8 mouse cellular contexts compared by ENCODE assay signal in genomic region chr16:23107946-23108759, GRCm38 (mm10). TPM values are rescaled to one million over a fixed set of nuclear protein-coding genes. Genes with fewer than 3 reads are reported as not detected.
DNase-seq lines count a peak whose midpoint lies in the region; ATAC-seq and TF ChIP-seq lines count a peak whose summit lies in the region.

No protein-coding gene starts in this region.

- peak; percentile 84 for ATAC-seq in Patski
- ATAC-seq in hindbrain, embryonic 14.5 days (ENCODE audit: low FRiP score) = peak; percentile 91

- H3K27ac ChIP-seq in hindbrain, embryonic 14.5 days = peak overlapping the region; percentile 98

- peak overlapping the region; percentile 100 for H3K9ac ChIP-seq in hindbrain, embryonic 14.5 days

- TF ChIP-seq CTCF in Patski (IDR thresholded peaks at IDR 0.05) = no peak

- peaks cover 46% of the 10 kb centered on the region for H3K36me3 ChIP-seq in hindbrain, embryonic 14.5 days (replicated peaks; ENCODE audit: control insufficient read depth, insufficient read depth)

- DNase-seq in Patski (ENCODE audit: low read depth, low spot score) = peak; percentile 33
- DNase-seq in cerebellum, postnatal 36 days = peak; percentile 80 to 83
- DNase-seq in frontal cortex, postnatal 36 days (ENCODE audit: low spot score in 2 of 2) = peak; percentile 72 to 82
- peak; percentile 80 for DNase-seq in hindbrain, embryonic 14.5 days (ENCODE audit: low spot score)
- DNase-seq in left cerebral cortex, adult 11 months (ENCODE audit: low spot score) = peak; percentile 71
- peak; percentile 90 for DNase-seq in lung, postnatal 36 days
- DNase-seq in retina, postnatal 1 day = peak; percentile 91
- DNase-seq in thymus, postnatal 4 days = peak; percentile 90

- in situ Hi-C loops in Patski (cut with MboI; ENCODE audit: low pct_unique_long_range_greater_than_20kb) = no loop called here

- H3K27me3 ChIP-seq in Patski = no peaks in the 10 kb centered on the region
- H3K27me3 ChIP-seq in hindbrain, embryonic 14.5 days (ENCODE audit: control insufficient read depth, insufficient read depth, low read length) = no peaks in the 10 kb centered on the region

- CTCF ChIA-PET in Patski (lab: Charles Lee) = no interaction called here

- H3K4me2 ChIP-seq in hindbrain, embryonic 14.5 days (replicated peaks) = peak overlapping the region; percentile 99

- WGBS in hindbrain, embryonic 14.5 days = under 1% methylated on average over 52 of the region's 52 CpGs

- POLR2A ChIA-PET in Patski (lab: Charles Lee) = interaction anchor here (1.2 to 3.9 kb wide), 3 partner anchors 8 to 164 kb away, joined by 3 to 21 read pairs (median 6); partner anchors contain the start of gene Rfc4

- no peaks in the 10 kb centered on the region for H3K9me3 ChIP-seq in hindbrain, embryonic 14.5 days (ENCODE audit: control insufficient read depth, low read length)

- H3K4me3 ChIP-seq in hindbrain, embryonic 14.5 days (replicated peaks; ENCODE audit: low read length) = peak overlapping the region; percentile 95

- peaks cover 19% of the 10 kb centered on the region for H3K4me1 ChIP-seq in hindbrain, embryonic 14.5 days (replicated peaks; ENCODE audit: control insufficient read depth, insufficient read depth, low read length)

RNA-seq across cellular contexts. Expression of gene Eif4a2, which starts 0.9 kb away (rescaled TPM):
- 578 TPM for polyA plus RNA-seq in Patski (2021)
- polyA plus RNA-seq in hindbrain, embryonic 14.5 days (2014; fragmentation: Nextera tagmentation; extraction: Ambion mirVana) = 352 and 389 TPM in 2 replicates

RNA-seq across cellular contexts. Expression of gene Rfc4, which starts 19.4 kb away (rescaled TPM):
- 25.8 TPM for polyA plus RNA-seq in Patski (2021)
- 41.3 and 43.1 TPM in 2 replicates for polyA plus RNA-seq in hindbrain, embryonic 14.5 days (2014; fragmentation: Nextera tagmentation; extraction: Ambion mirVana)

RNA-seq across cellular contexts. Expression of gene Adipoq, which starts 38.2 kb away (rescaled TPM):
- not detected for polyA plus RNA-seq in Patski (2021)
- not detected in 2 replicates for polyA plus RNA-seq in hindbrain, embryonic 14.5 days (2014; fragmentation: Nextera tagmentation; extraction: Ambion mirVana)

RNA-seq across cellular contexts. Expression of gene Kng1, which starts 50.5 kb away (rescaled TPM):
- 9.8 TPM for polyA plus RNA-seq in Patski (2021)
- not detected in 2 replicates for polyA plus RNA-seq in hindbrain, embryonic 14.5 days (2014; fragmentation: Nextera tagmentation; extraction: Ambion mirVana)

Comparison
In these comparisons a context has a peak if more than half of its experiments do, and no peak if none do; other contexts are left out.
1. Peak in every context shown above with its lines: DNase-seq, ATAC-seq, H3K4me3 ChIP-seq and H3K27ac ChIP-seq.
2. DNase-seq: peak in every context shown above with its lines; median percentile 91 in retina, postnatal 1 day; 90 in lung, postnatal 36 days; 90 in thymus, postnatal 4 days; 82 in cerebellum, postnatal 36 days; 80 in hindbrain, embryonic 14.5 days; 77 in frontal cortex, postnatal 36 days; 71 in left cerebral cortex, adult 11 months; 33 in Patski.